Mouse (Mus musculus): Measurements from ENCODE around the gene Tax1bp1.

Tax1bp1 gene

GRCm38 (mm10) chr6:52802181-52802580 is 88.7 kb downstream of the Tax1bp1 start:
- DNase-seq, result peak; percentile 18

- DNase-seq, result no peak
These were observed 91.8 kb downstream of the Tax1bp1 start for GRCm38 (mm10) chr6:52805237-52805856.
